Mouse (Mus musculus): ENCODE measurements around the gene Pdlim7. TPM values are rescaled to one million over a fixed set of nuclear protein-coding genes. Genes with fewer than 3 reads are reported as not detected.

Gene Pdlim7
- polyA plus RNA-seq (2014; fragmentation: Nextera tagmentation; extraction: Ambion mirVana) = 154 and 155 TPM in 2 replicates

DNA sequence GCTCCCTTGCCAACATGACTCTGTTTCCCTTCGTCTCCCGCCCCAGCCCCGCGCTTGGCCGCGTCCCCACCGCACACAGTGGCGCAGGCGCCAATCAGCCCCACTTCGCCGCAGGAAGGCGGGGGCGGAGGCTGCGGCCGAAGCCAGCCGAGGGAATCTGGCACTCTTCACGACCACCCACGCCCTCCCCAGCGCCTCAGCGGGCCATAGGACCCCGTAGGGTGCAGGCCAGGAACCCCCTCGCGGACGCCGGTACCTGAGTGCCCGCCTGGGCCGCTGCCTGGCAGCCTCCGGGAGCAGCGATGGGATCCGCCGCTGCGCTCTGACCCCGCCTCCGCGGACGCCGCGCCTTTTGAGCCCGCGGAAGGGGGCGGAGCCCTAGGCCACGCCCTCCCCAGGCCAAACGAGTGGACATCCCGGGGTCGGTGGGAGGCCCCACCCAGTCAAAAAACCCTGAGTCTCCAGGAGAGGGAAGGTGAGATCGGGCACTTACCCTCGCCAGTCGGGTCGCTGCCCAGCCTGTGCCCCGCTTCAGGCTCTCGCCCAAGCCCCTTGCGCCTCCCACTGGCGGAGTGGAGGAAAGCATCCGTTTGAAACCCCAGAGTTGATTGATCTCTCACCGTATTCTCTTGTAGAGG lies at the start of gene Pdlim7:
Gene Pdlim7 (minus strand): TSS at position 566 of the 638 bp plus-strand sequence.
- Histone ChIP-seq H3K4me1 (ENCODE audit: control insufficient read depth, insufficient read depth, low read length) (peaks cover 27% of the 10 kb centered on the region), H3K27ac (replicated peaks; ENCODE audit: low read depth, low read length) (peak within 1 kb of the TSS; percentile 75), H3K4me3 (ENCODE audit: low read depth, low read length) (peak within 1 kb of the TSS; percentile 96), H3K4me2 (ENCODE audit: low read depth, severe bottlenecking) (peak within 1 kb of the TSS; percentile 86), H3K9ac (ENCODE audit: low read length) (peak within 1 kb of the TSS; percentile 91), H3K27me3 (ENCODE audit: control insufficient read depth, insufficient read depth, low read length) (no peaks in the 10 kb centered on the region), H3K9me3 (ENCODE audit: control insufficient read depth, low read length) (no peaks in the 10 kb centered on the region), H3K36me3 (ENCODE audit: control insufficient read depth, insufficient read depth, low read length) (peaks cover 6% of the 10 kb centered on the region; the same call in 1 of the 2 replicates)
- ATAC-seq (ENCODE audit: insufficient number of reproducible peaks, low FRiP score, low TSS enrichment, low read depth) (peak; percentile 63), DNase-seq (ENCODE audit: low spot score) (peak; percentile 94)
- under 1% methylated on average over 55 of the region's 55 CpGs for WGBS

GRCm38 (mm10) chr13:55557499-55557898 lies 44.0 kb upstream of the Pdlim7 start:
- no peak for DNase-seq (ENCODE audit: low spot score)
- Histone ChIP-seq H3K4me2 (ENCODE audit: low read depth, severe bottlenecking) (no peak overlapping the region), H3K27ac (replicated peaks; ENCODE audit: low read depth, low read length) (no peak overlapping the region), H3K9me3 (ENCODE audit: control insufficient read depth, low read length) (no peaks in the 10 kb centered on the region), H3K4me1 (ENCODE audit: control insufficient read depth, insufficient read depth, low read length) (no peaks in the 10 kb centered on the region), H3K4me3 (ENCODE audit: low read depth, low read length) (no peak overlapping the region), H3K27me3 (ENCODE audit: control insufficient read depth, insufficient read depth, low read length) (no peaks in the 10 kb centered on the region), H3K36me3 (ENCODE audit: control insufficient read depth, insufficient read depth, low read length) (peaks cover 3% of the 10 kb centered on the region), H3K9ac (ENCODE audit: low read length) (no peak overlapping the region)
- no peak for ATAC-seq (ENCODE audit: insufficient number of reproducible peaks, low FRiP score, low TSS enrichment, low read depth)
- WGBS = 75% methylated on average over 6 of the region's 6 CpGs

- ATAC-seq (ENCODE audit: insufficient number of reproducible peaks, low FRiP score, low TSS enrichment, low read depth) = no peak
- Histone ChIP-seq H3K27ac (replicated peaks; ENCODE audit: low read depth, low read length) (no peak overlapping the region), H3K4me2 (ENCODE audit: low read depth, severe bottlenecking) (no peak overlapping the region), H3K4me1 (ENCODE audit: control insufficient read depth, insufficient read depth, low read length) (no peaks in the 10 kb centered on the region), H3K9ac (ENCODE audit: low read length) (no peak overlapping the region), H3K27me3 (ENCODE audit: control insufficient read depth, insufficient read depth, low read length) (no peaks in the 10 kb centered on the region), H3K36me3 (ENCODE audit: control insufficient read depth, insufficient read depth, low read length) (peaks cover 3% of the 10 kb centered on the region), H3K9me3 (ENCODE audit: control insufficient read depth, low read length) (no peaks in the 10 kb centered on the region), H3K4me3 (ENCODE audit: low read depth, low read length) (no peak overlapping the region)
- 92% methylated on average over 9 of the region's 9 CpGs for WGBS
- DNase-seq (ENCODE audit: low spot score) = no peak
These were observed 42.4 kb upstream of the Pdlim7 start for GRCm38 (mm10) chr13:55555921-55556320.

GRCm38 (mm10) chr13:55549061-55549460 lies 35.6 kb upstream of the Pdlim7 start:
- no peak overlapping the region for H3K27ac ChIP-seq (replicated peaks; ENCODE audit: low read depth, low read length)
- no peaks in the 10 kb centered on the region for H3K9me3 ChIP-seq (ENCODE audit: control insufficient read depth, low read length)
- H3K27me3 ChIP-seq (ENCODE audit: control insufficient read depth, insufficient read depth, low read length) = no peaks in the 10 kb centered on the region
- DNase-seq (ENCODE audit: low spot score) = no peak
- H3K9ac ChIP-seq (ENCODE audit: low read length) = no peak overlapping the region
- 92% methylated on average over 15 of the region's 15 CpGs for WGBS
- no peak overlapping the region for H3K4me3 ChIP-seq (ENCODE audit: low read depth, low read length)
- H3K36me3 ChIP-seq (ENCODE audit: control insufficient read depth, insufficient read depth, low read length) = peaks cover 14% of the 10 kb centered on the region
- no peak for ATAC-seq (ENCODE audit: insufficient number of reproducible peaks, low FRiP score, low TSS enrichment, low read depth)
- no peaks in the 10 kb centered on the region for H3K4me1 ChIP-seq (ENCODE audit: control insufficient read depth, insufficient read depth, low read length)
- no peak overlapping the region for H3K4me2 ChIP-seq (ENCODE audit: low read depth, severe bottlenecking)

GRCm38 (mm10) chr13:55548426-55548825 lies 35.0 kb upstream of the Pdlim7 start:
- no peak for DNase-seq (ENCODE audit: low spot score)
- Histone ChIP-seq H3K4me3 (ENCODE audit: low read depth, low read length) (no peak overlapping the region), H3K9me3 (ENCODE audit: control insufficient read depth, low read length) (no peaks in the 10 kb centered on the region), H3K36me3 (ENCODE audit: control insufficient read depth, insufficient read depth, low read length) (peaks cover 15% of the 10 kb centered on the region), H3K4me1 (ENCODE audit: control insufficient read depth, insufficient read depth, low read length) (no peaks in the 10 kb centered on the region), H3K4me2 (ENCODE audit: low read depth, severe bottlenecking) (no peak overlapping the region), H3K27ac (replicated peaks; ENCODE audit: low read depth, low read length) (no peak overlapping the region), H3K27me3 (ENCODE audit: control insufficient read depth, insufficient read depth, low read length) (no peaks in the 10 kb centered on the region), H3K9ac (ENCODE audit: low read length) (no peak overlapping the region)
- no peak for ATAC-seq (ENCODE audit: insufficient number of reproducible peaks, low FRiP score, low TSS enrichment, low read depth)
- 93% methylated on average over 5 of the region's 5 CpGs for WGBS

DNA sequence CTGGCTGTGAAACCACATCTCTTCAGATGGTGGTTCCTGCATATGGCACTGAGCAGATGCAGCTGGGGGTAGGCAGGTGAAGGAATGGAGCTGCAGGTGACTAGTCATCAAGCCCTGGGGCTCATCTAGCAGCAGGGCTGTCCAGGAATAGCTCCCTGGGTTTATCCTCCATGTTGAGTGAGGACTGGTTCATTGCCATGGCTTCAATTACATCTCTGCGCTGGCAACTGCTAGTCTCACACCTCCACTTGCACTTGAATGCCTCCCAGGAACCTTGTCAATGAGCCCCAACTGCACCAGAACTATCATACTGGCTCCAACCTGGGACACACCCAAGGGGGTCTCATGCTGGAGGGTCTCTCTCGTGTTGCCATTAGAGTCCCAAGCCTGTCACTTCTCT lies 34.4 kb upstream of the Pdlim7 start:
- no peak overlapping the region for H3K9ac ChIP-seq (ENCODE audit: low read length)
- WGBS = 89% methylated on average over 2 of the region's 2 CpGs
- no peak for DNase-seq (ENCODE audit: low spot score)
- no peaks in the 10 kb centered on the region for H3K9me3 ChIP-seq (ENCODE audit: control insufficient read depth, low read length)
- H3K36me3 ChIP-seq (ENCODE audit: control insufficient read depth, insufficient read depth, low read length) = peaks cover 19% of the 10 kb centered on the region
- H3K27ac ChIP-seq (replicated peaks; ENCODE audit: low read depth, low read length) = no peak overlapping the region
- no peak overlapping the region for H3K4me3 ChIP-seq (ENCODE audit: low read depth, low read length)
- no peak for ATAC-seq (ENCODE audit: insufficient number of reproducible peaks, low FRiP score, low TSS enrichment, low read depth)
- no peaks in the 10 kb centered on the region for H3K4me1 ChIP-seq (ENCODE audit: control insufficient read depth, insufficient read depth, low read length)
- H3K27me3 ChIP-seq (ENCODE audit: control insufficient read depth, insufficient read depth, low read length) = no peaks in the 10 kb centered on the region
- H3K4me2 ChIP-seq (ENCODE audit: low read depth, severe bottlenecking) = no peak overlapping the region

DNA sequence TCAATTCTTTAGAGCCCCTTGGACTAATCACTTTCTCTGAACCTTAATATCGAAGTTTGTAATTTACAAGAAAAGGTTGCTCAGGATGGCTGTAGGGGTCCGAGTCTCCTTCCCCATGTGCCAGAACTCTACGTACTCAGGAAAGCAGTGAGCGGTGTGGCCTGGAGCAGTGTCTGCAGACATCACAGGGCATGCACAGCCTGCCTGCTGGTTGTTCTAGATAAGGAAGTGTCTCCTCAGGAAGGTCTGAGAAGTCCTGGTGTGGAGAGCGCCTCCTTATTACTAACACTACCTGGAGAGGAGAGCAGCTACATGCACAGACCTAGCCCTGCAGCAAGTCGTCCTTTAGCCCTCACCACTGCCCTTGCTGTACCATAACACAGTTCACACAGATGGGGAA lies 31.3 kb upstream of the Pdlim7 start:
- Histone ChIP-seq H3K4me3 (ENCODE audit: low read depth, low read length) (no peak overlapping the region), H3K27ac (replicated peaks; ENCODE audit: low read depth, low read length) (no peak overlapping the region), H3K27me3 (ENCODE audit: control insufficient read depth, insufficient read depth, low read length) (no peaks in the 10 kb centered on the region), H3K4me1 (ENCODE audit: control insufficient read depth, insufficient read depth, low read length) (no peaks in the 10 kb centered on the region), H3K9ac (ENCODE audit: low read length) (no peak overlapping the region), H3K9me3 (ENCODE audit: control insufficient read depth, low read length) (no peaks in the 10 kb centered on the region), H3K4me2 (ENCODE audit: low read depth, severe bottlenecking) (no peak overlapping the region), H3K36me3 (ENCODE audit: control insufficient read depth, insufficient read depth, low read length) (peaks cover 29% of the 10 kb centered on the region)
- no peak for DNase-seq (ENCODE audit: low spot score)
- 92% methylated on average over 6 of the region's 6 CpGs for WGBS
- no peak for ATAC-seq (ENCODE audit: insufficient number of reproducible peaks, low FRiP score, low TSS enrichment, low read depth)

DNA sequence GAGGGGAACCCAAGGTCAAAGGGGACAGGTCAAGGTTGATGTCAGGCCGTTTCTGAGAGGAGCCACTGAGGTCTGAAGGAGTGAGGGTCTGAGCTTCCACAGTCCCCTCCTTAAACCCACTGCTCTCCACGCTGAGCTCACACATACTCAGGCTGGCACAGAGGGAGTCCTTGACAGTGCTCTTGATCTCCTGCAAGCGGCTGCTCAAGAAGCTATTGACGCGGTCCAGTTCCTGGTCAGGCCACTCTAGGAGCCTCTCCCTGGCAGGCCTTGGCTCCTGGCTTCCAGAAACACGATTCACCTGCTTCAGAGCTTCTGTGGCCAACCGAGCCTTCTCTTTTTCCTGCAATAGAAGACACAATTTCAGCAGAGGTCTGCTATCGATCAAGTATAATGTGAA lies 30.0 kb upstream of the Pdlim7 start:
- WGBS = 93% methylated on average over 8 of the region's 8 CpGs
- Histone ChIP-seq H3K36me3 (ENCODE audit: control insufficient read depth, insufficient read depth, low read length) (peaks cover 33% of the 10 kb centered on the region), H3K4me1 (ENCODE audit: control insufficient read depth, insufficient read depth, low read length) (no peaks in the 10 kb centered on the region)

GRCm38 (mm10) chr13:55542891-55543290 lies 29.4 kb upstream of the Pdlim7 start:
- H3K27me3 ChIP-seq (ENCODE audit: control insufficient read depth, insufficient read depth, low read length) = no peaks in the 10 kb centered on the region
- H3K4me3 ChIP-seq (ENCODE audit: low read depth, low read length) = no peak overlapping the region
- H3K9me3 ChIP-seq (ENCODE audit: control insufficient read depth, low read length) = no peaks in the 10 kb centered on the region
- DNase-seq (ENCODE audit: low spot score) (no peak), ATAC-seq (ENCODE audit: insufficient number of reproducible peaks, low FRiP score, low TSS enrichment, low read depth) (no peak)
- H3K9ac ChIP-seq (ENCODE audit: low read length) = no peak overlapping the region
- WGBS = 98% methylated on average over 4 of the region's 4 CpGs
- H3K4me1 ChIP-seq (ENCODE audit: control insufficient read depth, insufficient read depth, low read length) = no peaks in the 10 kb centered on the region
- no peak overlapping the region for H3K27ac ChIP-seq (replicated peaks; ENCODE audit: low read depth, low read length)
- H3K4me2 ChIP-seq (ENCODE audit: low read depth, severe bottlenecking) = no peak overlapping the region
- peaks cover 33% of the 10 kb centered on the region for H3K36me3 ChIP-seq (ENCODE audit: control insufficient read depth, insufficient read depth, low read length)

More for the DNA sequence above, 30.0 kb upstream of the Pdlim7 start:
- Histone ChIP-seq H3K4me3 (ENCODE audit: low read depth, low read length) (no peak overlapping the region), H3K27me3 (ENCODE audit: control insufficient read depth, insufficient read depth, low read length) (no peaks in the 10 kb centered on the region), H3K9me3 (ENCODE audit: control insufficient read depth, low read length) (no peaks in the 10 kb centered on the region), H3K9ac (ENCODE audit: low read length) (no peak overlapping the region), H3K4me2 (ENCODE audit: low read depth, severe bottlenecking) (no peak overlapping the region), H3K27ac (replicated peaks; ENCODE audit: low read depth, low read length) (no peak overlapping the region)
- ATAC-seq (ENCODE audit: insufficient number of reproducible peaks, low FRiP score, low TSS enrichment, low read depth) (no peak), DNase-seq (ENCODE audit: low spot score) (no peak)

All from limb, embryonic 11.5 days (tissue).